Mouse (Mus musculus) stomach, embryonic 14.5 days (tissue): ENCODE measurements at regions not wholly inside any gene's neighbourhood (a gene's known extent, or its start where the extent isn't known, plus 50 kb on each side); places are given as distances from the start of the nearest gene placed in this dataset.

ENCODE experiments used
- ATAC-seq: fragments of 200-750 bp; cut with Nextera tagmentation; 2 replicates; pipeline ENCODE4 v1.8.0; 2017; ENCODE audit warnings: low read depth, moderate TSS enrichment; ENCODE audit not compliant: insufficient number of reproducible peaks, insufficient read depth, low FRiP score
- H3K27ac ChIP-seq: fragments of 300-500 bp; sonication (generic); 2 replicates; pipeline ENCODE4 v1.5.1; 2014; ENCODE audit warnings: mild to moderate bottlenecking, low read length, moderate library complexity, mixed read lengths
- H3K27me3 ChIP-seq: fragments of 300-500 bp; sonication (generic); 2 replicates; pipeline ENCODE4 v1.6.1; 2014; ENCODE audit warnings: low read length, control low read depth, mixed read lengths; ENCODE audit not compliant: control insufficient read depth, insufficient read depth
- H3K36me3 ChIP-seq: fragments of 300-500 bp; sonication (generic); 2 replicates; pipeline ENCODE4 v1.6.1; 2014; ENCODE audit warnings: mild to moderate bottlenecking, control low read depth, low read length, moderate library complexity, mixed read lengths; ENCODE audit not compliant: control insufficient read depth, insufficient read depth
- H3K4me1 ChIP-seq: fragments of 300-500 bp; sonication (generic); 2 replicates; pipeline ENCODE4 v1.6.1; 2014; ENCODE audit warnings: low read length, control low read depth, mixed read lengths; ENCODE audit not compliant: control insufficient read depth, insufficient read depth
- H3K4me2 ChIP-seq: fragments of 300-500 bp; sonication (generic); replicated peaks from 2 replicates; pipeline ENCODE4 v1.6.1; 2014; ENCODE audit warnings: low read depth, low read length, control low read depth
- H3K4me3 ChIP-seq: fragments of 300-500 bp; sonication (generic); 2 replicates; pipeline ENCODE4 v1.5.1; 2014; ENCODE audit warnings: low read depth, low read length, control low read depth
- H3K9ac ChIP-seq: fragments of 300-500 bp; sonication (generic); replicated peaks from 2 replicates; pipeline ENCODE4 v1.6.1; 2014; ENCODE audit warnings: low read depth, mild to moderate bottlenecking, control low read depth, low read length, moderate library complexity, mixed read lengths
- H3K9me3 ChIP-seq: fragments of 300-500 bp; sonication (generic); 2 replicates; pipeline ENCODE4 v1.6.1; 2016; ENCODE audit warnings: low read depth, low read length, control low read depth; ENCODE audit not compliant: control insufficient read depth
- WGBS: fragments of 180-500 bp; shearing (Covaris S2); extraction: QIAGEN DNeasy Blood & Tissue Kit; methylation state at CpG from one replicate; pipeline ENCODE4 v1.1.7; 2014; 5-methylcytosine and 5-hydroxymethylcytosine counted together

GRCm38 (mm10) chr1:153988297-153988696 lies 88.3 kb upstream of the Teddm2 start:
- H3K27me3 ChIP-seq = no peaks in the 10 kb centered on the region
- no peak overlapping the region for H3K9ac ChIP-seq
- WGBS = 27% methylated on average over 2 of the region's 2 CpGs
- H3K4me1 ChIP-seq = no peaks in the 10 kb centered on the region
- no peak overlapping the region for H3K4me3 ChIP-seq
- H3K27ac ChIP-seq = peak overlapping the region; percentile 52; the same call in 1 of the 2 replicates
- no peak overlapping the region for H3K4me2 ChIP-seq
- no peaks in the 10 kb centered on the region for H3K36me3 ChIP-seq
- peak; percentile 62; the same call in 1 of the 2 replicates for ATAC-seq
- H3K9me3 ChIP-seq = no peaks in the 10 kb centered on the region

GRCm38 (mm10) chr1:153990651-153991435 lies 90.8 kb upstream of the Teddm2 start:
- no peak for ATAC-seq
- Histone ChIP-seq H3K27ac (no peak overlapping the region), H3K9me3 (peaks cover 3% of the 10 kb centered on the region; the same call in 1 of the 2 replicates), H3K4me2 (no peak overlapping the region), H3K27me3 (no peaks in the 10 kb centered on the region), H3K4me3 (no peak overlapping the region), H3K4me1 (no peaks in the 10 kb centered on the region), H3K36me3 (no peaks in the 10 kb centered on the region), H3K9ac (no peak overlapping the region)
- 89% methylated on average over 11 of the region's 11 CpGs for WGBS

GRCm38 (mm10) chr1:153992466-153992865 lies 92.4 kb upstream of the Teddm2 start:
- Histone ChIP-seq H3K4me1 (no peaks in the 10 kb centered on the region), H3K36me3 (no peaks in the 10 kb centered on the region), H3K9ac (no peak overlapping the region), H3K9me3 (peaks cover 3% of the 10 kb centered on the region; the same call in 1 of the 2 replicates), H3K4me2 (no peak overlapping the region), H3K27ac (no peak overlapping the region), H3K4me3 (no peak overlapping the region), H3K27me3 (no peaks in the 10 kb centered on the region)
- 62% methylated on average over 3 of the region's 3 CpGs for WGBS
- no peak for ATAC-seq

GRCm38 (mm10) chr1:153994871-153995270 lies 94.8 kb upstream of the Teddm2 start:
- no peaks in the 10 kb centered on the region for H3K36me3 ChIP-seq
- no peak for ATAC-seq
- no peak overlapping the region for H3K4me3 ChIP-seq
- H3K4me2 ChIP-seq = no peak overlapping the region
- no peaks in the 10 kb centered on the region for H3K4me1 ChIP-seq
- H3K9me3 ChIP-seq = peaks cover 3% of the 10 kb centered on the region; the same call in 1 of the 2 replicates
- H3K27me3 ChIP-seq = no peaks in the 10 kb centered on the region
- no peak overlapping the region for H3K27ac ChIP-seq
- 90% methylated on average over 4 of the region's 4 CpGs for WGBS
- no peak overlapping the region for H3K9ac ChIP-seq

GRCm38 (mm10) chr1:153997201-153998181 lies 97.5 kb upstream of the Teddm2 start:
- Histone ChIP-seq H3K4me3 (no peak overlapping the region), H3K27me3 (no peaks in the 10 kb centered on the region), H3K9ac (no peak overlapping the region), H3K9me3 (peaks cover 3% of the 10 kb centered on the region; the same call in 1 of the 2 replicates), H3K4me1 (no peaks in the 10 kb centered on the region), H3K27ac (no peak overlapping the region), H3K4me2 (no peak overlapping the region), H3K36me3 (no peaks in the 10 kb centered on the region)
- 55% methylated on average over 15 of the region's 15 CpGs for WGBS
- ATAC-seq = no peak

- Histone ChIP-seq H3K9me3 (no peaks in the 10 kb centered on the region), H3K27me3 (no peaks in the 10 kb centered on the region), H3K4me1 (no peaks in the 10 kb centered on the region), H3K27ac (no peak overlapping the region), H3K9ac (no peak overlapping the region), H3K36me3 (no peaks in the 10 kb centered on the region), H3K4me3 (no peak overlapping the region), H3K4me2 (no peak overlapping the region)
- peak; percentile 85 for ATAC-seq
- WGBS = 56% methylated on average over 6 of the region's 6 CpGs
Observed at GRCm38 (mm10) chr1:153999776-154000175, 99.7 kb upstream of the Teddm2 start.

- WGBS = 70% methylated on average over 7 of the region's 7 CpGs
- Histone ChIP-seq H3K4me3 (no peak overlapping the region), H3K9me3 (no peaks in the 10 kb centered on the region), H3K9ac (no peak overlapping the region), H3K4me2 (no peak overlapping the region), H3K27ac (no peak overlapping the region), H3K27me3 (no peaks in the 10 kb centered on the region), H3K4me1 (no peaks in the 10 kb centered on the region), H3K36me3 (no peaks in the 10 kb centered on the region)
- ATAC-seq = no peak
Observed at GRCm38 (mm10) chr1:154003669-154004068, 103.6 kb upstream of the Teddm2 start.

GRCm38 (mm10) chr1:154004647-154005046 lies 104.6 kb upstream of the Teddm2 start:
- Histone ChIP-seq H3K36me3 (no peaks in the 10 kb centered on the region), H3K4me3 (no peak overlapping the region), H3K4me1 (no peaks in the 10 kb centered on the region), H3K9ac (no peak overlapping the region), H3K4me2 (no peak overlapping the region), H3K9me3 (no peaks in the 10 kb centered on the region), H3K27ac (no peak overlapping the region), H3K27me3 (no peaks in the 10 kb centered on the region)
- WGBS = 88% methylated on average over 4 of the region's 4 CpGs
- no peak for ATAC-seq
